Mouse (Mus musculus) thymus, adult 2 months (tissue): ENCODE data around the gene Slc25a22.

Source experiments
- CTCF ChIP-seq: fragments of 200-500 bp; IDR thresholded peaks from 2 replicates; pipeline ENCODE4 v1.5.1; 2012; ENCODE audit warnings: mild to moderate bottlenecking, control low read depth, low read length, moderate library complexity, borderline replicate concordance; ENCODE audit not compliant: control insufficient read depth, poor library complexity, insufficient read depth; ENCODE audit errors: extremely low read depth
- POLR2A ChIP-seq: fragments of 200-500 bp; IDR thresholded peaks from 2 replicates; pipeline ENCODE4 v1.6.1; 2012; ENCODE audit warnings: mild to moderate bottlenecking, low read length, control low read depth, moderate library complexity; ENCODE audit not compliant: control insufficient read depth, poor library complexity, insufficient read depth; ENCODE audit errors: extremely low read depth

- TF ChIP-seq CTCF = peak; percentile 44; the same call in 1 of the 2 replicates
- TF ChIP-seq POLR2A = peak; percentile 80
Measured at GRCm38 (mm10) chr7:141413809-141414584, 23.7 kb downstream of the Slc25a22 start, which contains the start of gene Gatd1.
